Mouse (Mus musculus): ENCODE measurements around the gene Gm45717.
A peak's percentile ranks its signal among the peaks of the same experiment; 100 is the strongest.
"Not testable (repeated sequence)": the region's sequence is repeated elsewhere in the genome, so short reads cannot be mapped to it uniquely, and the experiment has no call there.

- TF ChIP-seq MAX (IDR thresholded peaks at IDR 0.05); CTCF (IDR thresholded peaks at IDR 0.05; ENCODE audit: control insufficient read depth, insufficient read depth, insufficient read length); CEBPB (IDR thresholded peaks at IDR 0.05; ENCODE audit: low read depth); FOSL1 (IDR thresholded peaks at IDR 0.05; ENCODE audit: insufficient read depth, low read length, poor library complexity, severe bottlenecking); MYOG (IDR thresholded peaks at IDR 0.05; ENCODE audit: control insufficient read depth, extremely low read depth, insufficient read length): not testable (repeated sequence)
- peak; percentile 5 for TF ChIP-seq MYOD1 (IDR thresholded peaks at IDR 0.05; ENCODE audit: control insufficient read depth, insufficient read length, low read depth)
Observed at GRCm38 (mm10) chr7:140968710-140969109, 13.0 kb upstream of the Gm45717 start.

Data from C2C12 (cell line).